Mouse (Mus musculus) lung, embryonic 14.5 days (tissue): Measurements from ENCODE around the gene Ccnq. TPM values are rescaled to one million over a fixed set of nuclear protein-coding genes. Genes with fewer than 3 reads are reported as not detected.
A peak's percentile ranks its signal among the peaks of the same experiment; 100 is the strongest.

Source experiments
- ATAC-seq: fragments of 200-750 bp; cut with Nextera tagmentation; 2 replicates; pipeline ENCODE4 v1.8.0; 2017; ENCODE audit warnings: mild to moderate bottlenecking, moderate TSS enrichment, moderate library complexity; ENCODE audit not compliant: insufficient read depth
- DNase-seq: peaks from one replicate; pipeline ENCODE4 v3.0.0-alpha.2; 2015
- H3K27ac ChIP-seq: fragments of 300-500 bp; sonication (generic); 2 replicates; pipeline ENCODE4 v1.5.1; 2014; ENCODE audit warnings: low read depth, mild to moderate bottlenecking, moderate library complexity
- H3K27me3 ChIP-seq: fragments of 300-500 bp; sonication (generic); 2 replicates; pipeline ENCODE4 v1.6.1; 2014; ENCODE audit warnings: low read length, control low read depth; ENCODE audit not compliant: insufficient read depth
- H3K36me3 ChIP-seq: fragments of 300-500 bp; sonication (generic); 2 replicates; pipeline ENCODE4 v1.6.1; 2014; ENCODE audit warnings: control low read depth; ENCODE audit not compliant: insufficient read depth
- H3K4me1 ChIP-seq: fragments of 300-500 bp; sonication (generic); 2 replicates; pipeline ENCODE4 v1.6.1; 2014; ENCODE audit warnings: antibody characterized with exemption, control low read depth; ENCODE audit not compliant: insufficient read depth
- H3K4me2 ChIP-seq: fragments of 300-500 bp; sonication (generic); 2 replicates; pipeline ENCODE4 v1.6.1; 2014; ENCODE audit warnings: mild to moderate bottlenecking
- H3K4me3 ChIP-seq: fragments of 300-500 bp; sonication (generic); 2 replicates; pipeline ENCODE4 v1.5.1; 2014; ENCODE audit warnings: low read depth, low read length
- H3K9ac ChIP-seq: fragments of 300-500 bp; sonication (generic); 2 replicates; pipeline ENCODE4 v1.6.1; 2014
- H3K9me3 ChIP-seq: fragments of 300-500 bp; sonication (generic); 2 replicates; pipeline ENCODE4 v1.6.1; 2016; ENCODE audit warnings: low read depth, low read length, control low read depth
- CTCF ChIP-seq: IDR thresholded peaks from 2 replicates; pipeline ENCODE4 v1.5.1; 2016; ENCODE audit warnings: antibody characterized with exemption, low read depth
- WGBS: fragments of 180-500 bp; shearing (Covaris S2); extraction: QIAGEN DNeasy Blood & Tissue Kit; methylation state at CpG from one replicate; pipeline ENCODE4 v1.1.7; 2014; 5-methylcytosine and 5-hydroxymethylcytosine counted together
- microRNA-seq: library from miRNA; unstranded; fragments of <30 nt; microRNA quantifications from one replicate; pipeline ENCODE4, GENCODE M21; 2016; ENCODE audit warnings: borderline number of aligned reads
- polyA plus RNA-seq: library from polyadenylated mRNA; unstranded; fragments of >200 nt; fragmentation: Nextera tagmentation; extraction: Ambion mirVana; gene quantifications from 2 replicates; pipeline ENCODE4 v1.2.1, GENCODE M21; 2014

Ccnq gene
- polyA plus RNA-seq, 1 experiment from 2014 or later: 48.0 TPM

- no peaks in the 10 kb centered on the region for H3K27me3 ChIP-seq
- H3K4me1 ChIP-seq: no peaks in the 10 kb centered on the region
- DNase-seq: peak; percentile 49
- no peak overlapping the region for H3K27ac ChIP-seq
- no peak overlapping the region for H3K9ac ChIP-seq
- H3K36me3 ChIP-seq: no peaks in the 10 kb centered on the region
- WGBS: 51% methylated on average over 1 of the region's 1 CpGs
- H3K4me2 ChIP-seq: no peak overlapping the region
- no peak overlapping the region for H3K4me3 ChIP-seq
- TF ChIP-seq CTCF: no peak
- no peak for ATAC-seq
- no peaks in the 10 kb centered on the region for H3K9me3 ChIP-seq
Measured at GRCm38 (mm10) chr11:78724792-78725191, 26.7 kb downstream of the Ccnq start.

GRCm38 (mm10) chr11:78721419-78721818 is 30.1 kb downstream of the Ccnq start:
- H3K4me2 ChIP-seq: no peak overlapping the region
- no peaks in the 10 kb centered on the region for H3K27me3 ChIP-seq
- no peak overlapping the region for H3K9ac ChIP-seq
- DNase-seq: peak; percentile 53
- 62% methylated on average over 2 of the region's 2 CpGs for WGBS
- H3K9me3 ChIP-seq: no peaks in the 10 kb centered on the region
- no peak for ATAC-seq
- peak overlapping the region; percentile 75; the same call in 1 of the 2 replicates for H3K27ac ChIP-seq
- H3K4me1 ChIP-seq: no peaks in the 10 kb centered on the region
- no peak overlapping the region for H3K4me3 ChIP-seq
- no peak for TF ChIP-seq CTCF
- H3K36me3 ChIP-seq: no peaks in the 10 kb centered on the region

GRCm38 (mm10) chr11:78717655-78718054 is 33.9 kb downstream of the Ccnq start:
- WGBS: 41% methylated on average over 4 of the region's 4 CpGs
- no peak for TF ChIP-seq CTCF
- no peak overlapping the region for H3K4me2 ChIP-seq
- H3K9me3 ChIP-seq: no peaks in the 10 kb centered on the region
- ATAC-seq (no peak), DNase-seq (no peak)
- H3K27me3 ChIP-seq: no peaks in the 10 kb centered on the region
- no peak overlapping the region for H3K4me3 ChIP-seq
- no peak overlapping the region for H3K27ac ChIP-seq
- no peaks in the 10 kb centered on the region for H3K36me3 ChIP-seq
- no peak overlapping the region for H3K9ac ChIP-seq
- H3K4me1 ChIP-seq: no peaks in the 10 kb centered on the region

GRCm38 (mm10) chr11:78708642-78709041 is 42.9 kb downstream of the Ccnq start:
- Histone ChIP-seq H3K9me3 (no peaks in the 10 kb centered on the region), H3K9ac (no peak overlapping the region), H3K4me3 (no peak overlapping the region), H3K4me1 (no peaks in the 10 kb centered on the region), H3K4me2 (no peak overlapping the region), H3K36me3 (no peaks in the 10 kb centered on the region), H3K27me3 (no peaks in the 10 kb centered on the region), H3K27ac (no peak overlapping the region)
- no peak for DNase-seq
- WGBS: 77% methylated on average over 2 of the region's 2 CpGs
- ATAC-seq: no peak
- no peak for TF ChIP-seq CTCF

- Histone ChIP-seq H3K4me3 (no peak overlapping the region), H3K36me3 (no peaks in the 10 kb centered on the region), H3K9me3 (no peaks in the 10 kb centered on the region), H3K27ac (no peak overlapping the region), H3K4me2 (no peak overlapping the region), H3K4me1 (no peaks in the 10 kb centered on the region), H3K9ac (no peak overlapping the region), H3K27me3 (no peaks in the 10 kb centered on the region)
- DNase-seq (peak; percentile 33), ATAC-seq (no peak)
- TF ChIP-seq CTCF: no peak
Measured at GRCm38 (mm10) chr11:78706026-78706425, 45.5 kb downstream of the Ccnq start.

- ATAC-seq (no peak), DNase-seq (no peak)
- no peaks in the 10 kb centered on the region for H3K36me3 ChIP-seq
- no peak for TF ChIP-seq CTCF
- no peak overlapping the region for H3K9ac ChIP-seq
- WGBS: 64% methylated on average over 5 of the region's 5 CpGs
- H3K4me3 ChIP-seq: no peak overlapping the region
- H3K4me1 ChIP-seq: no peaks in the 10 kb centered on the region
- H3K9me3 ChIP-seq: no peaks in the 10 kb centered on the region
- no peaks in the 10 kb centered on the region for H3K27me3 ChIP-seq
- no peak overlapping the region for H3K4me2 ChIP-seq
- H3K27ac ChIP-seq: no peak overlapping the region
Measured at GRCm38 (mm10) chr11:78703085-78703484, 48.4 kb downstream of the Ccnq start.

- peak; percentile 40 for DNase-seq
- no peaks in the 10 kb centered on the region for H3K36me3 ChIP-seq
- H3K4me2 ChIP-seq: no peak overlapping the region
- no peak for ATAC-seq
- H3K27me3 ChIP-seq: no peaks in the 10 kb centered on the region
- 34% methylated on average over 3 of the region's 3 CpGs for WGBS
- no peak overlapping the region for H3K4me3 ChIP-seq
- H3K4me1 ChIP-seq: no peaks in the 10 kb centered on the region
- no peak overlapping the region for H3K9ac ChIP-seq
- no peaks in the 10 kb centered on the region for H3K9me3 ChIP-seq
- no peak for TF ChIP-seq CTCF
- no peak overlapping the region for H3K27ac ChIP-seq
Measured at GRCm38 (mm10) chr11:78702319-78702718, 49.2 kb downstream of the Ccnq start.

Small RNA genes within 50 kb of the gene (microRNA-seq; reads per million reads assigned to microRNA genes)
- not detected for gene Gm23840

Other genes starting within 250 kb of the Ccnq start
- gene Sebox, start 248.3 kb downstream of the Ccnq start, polyA plus RNA-seq: not detected in 2 replicates
- 47.0 and 53.3 TPM in 2 replicates for gene Tmem199, start 239.6 kb downstream of the Ccnq start, polyA plus RNA-seq
- 148 and 153 TPM in 2 replicates for gene Poldip2, start 239.5 kb downstream of the Ccnq start, polyA plus RNA-seq
- 82.9 and 85.2 TPM in 2 replicates for gene Tnfaip1, start 215.4 kb downstream of the Ccnq start, polyA plus RNA-seq
- gene Ift20, start 215.4 kb downstream of the Ccnq start, polyA plus RNA-seq: 119 and 134 TPM in 2 replicates
- 102 and 108 TPM in 2 replicates for gene Tmem97, start 201.0 kb downstream of the Ccnq start, polyA plus RNA-seq
- gene Nlk, start 54.4 kb downstream of the Ccnq start, polyA plus RNA-seq: 14.5 and 15.9 TPM in 2 replicates
- gene Lyrm9, start 74.9 kb upstream of the Ccnq start, polyA plus RNA-seq: 13.9 and 14.8 TPM in 2 replicates
- gene Nos2, start 169.1 kb upstream of the Ccnq start, polyA plus RNA-seq: 3.1 and 3.9 TPM in 2 replicates
- gene Lgals9, start 233.2 kb upstream of the Ccnq start, polyA plus RNA-seq: 23.9 and 25.7 TPM in 2 replicates